Mouse (Mus musculus) embryonic fibroblast, embryonic 13.5 days (primary cell): ENCODE results near the gene Kcnn1.
A peak's percentile ranks its signal among the peaks of the same experiment; 100 is the strongest.

Experiments
- CTCF ChIP-seq: IDR thresholded peaks from 2 replicates; pipeline ENCODE4 v1.5.1; 2011; ENCODE audit warnings: mild to moderate bottlenecking, control low read depth, low read length, moderate library complexity, borderline replicate concordance; ENCODE audit not compliant: insufficient read depth
- POLR2A ChIP-seq: IDR thresholded peaks from 2 replicates; pipeline ENCODE4 v1.6.1; 2011; ENCODE audit warnings: low read depth, mild to moderate bottlenecking, control low read depth, low read length, moderate library complexity

DNA sequence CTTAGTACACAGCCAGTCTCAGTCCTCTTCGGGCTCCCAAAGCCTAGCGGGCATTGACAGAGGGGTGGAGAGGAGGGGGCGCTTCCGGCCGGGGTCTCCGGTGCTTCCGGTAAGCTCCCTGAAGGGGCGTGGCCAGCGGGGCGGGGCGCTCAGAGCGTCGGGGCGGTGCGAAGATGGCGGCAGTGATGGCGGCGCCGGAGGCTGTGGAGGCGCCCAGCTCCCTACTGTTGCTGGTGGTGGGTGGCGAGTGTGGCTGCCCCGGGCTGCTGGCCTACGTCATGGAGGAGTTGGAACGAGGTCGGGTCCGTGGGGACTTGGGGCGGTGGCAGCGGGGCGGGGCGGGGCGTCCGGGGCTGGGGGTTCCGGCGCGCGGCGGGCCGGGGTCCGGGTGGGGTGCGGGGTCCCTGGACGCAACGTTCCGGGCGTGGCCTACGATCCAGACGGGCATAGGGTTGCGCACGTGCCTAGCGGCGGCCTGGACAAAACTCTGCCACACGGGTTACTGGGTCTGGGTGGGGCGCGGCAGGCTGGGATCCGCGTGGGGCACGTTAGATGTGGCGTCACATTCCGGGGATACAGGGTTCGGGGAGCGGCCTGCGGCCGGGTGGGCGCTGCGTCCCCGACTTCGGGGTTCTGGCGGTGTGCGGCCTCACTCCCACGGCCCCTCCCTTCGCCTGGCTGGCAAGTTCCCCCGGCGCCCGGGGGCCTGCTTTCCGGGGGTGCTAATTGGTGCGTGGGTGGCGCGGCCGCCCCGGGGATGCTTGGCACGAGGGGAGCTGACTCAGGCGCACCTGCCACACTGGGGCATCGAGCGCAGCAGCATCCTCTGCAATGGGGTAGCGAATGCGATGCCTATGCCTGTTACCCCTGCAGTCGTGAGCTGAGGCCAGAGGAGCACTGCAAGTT is 43.0 kb upstream of the Kcnn1 start, which contains the start of gene Map1s:
- no peak for TF ChIP-seq CTCF
- peak; percentile 87 for TF ChIP-seq POLR2A
